ENCODE assay signal across 9 mouse cellular contexts in genomic region chr2:155952006-155952405, GRCm38 (mm10). TPM values are rescaled to one million over a fixed set of nuclear protein-coding genes. Genes with fewer than 3 reads are reported as not detected.
A peak's percentile ranks its signal among the peaks of the same experiment; 100 is the strongest.
DNase-seq lines count a peak whose midpoint lies in the region; ATAC-seq and TF ChIP-seq lines count a peak whose summit lies in the region.
"Had no signal": no experiment of that assay in that cellular context is flagged by ENCODE, and none has a peak within 500 bp of the region (broad histone marks: within the 10 kb centered on the region; RNA-seq: fewer than 3 reads in every experiment).

No protein-coding gene starts in this region.

- H3K4me1 ChIP-seq in embryonic facial prominence, embryonic 10.5 days = peaks cover 24% of the 10 kb centered on the region

- no peak overlapping the region for H3K4me3 ChIP-seq in gastrocnemius, adult 2 months
- H3K4me3 ChIP-seq in embryonic facial prominence, embryonic 10.5 days = no peak overlapping the region
- no peak overlapping the region for H3K4me3 ChIP-seq in layer of hippocampus, adult 2 months

- no peak for ATAC-seq in megakaryocyte-erythroid progenitor cell, adult 5-6 weeks (replicated peaks; ENCODE audit: low FRiP score, low TSS enrichment, poor library complexity, severe bottlenecking)

- DNase-seq in gastrocnemius, adult 2 months = peak; percentile 54
- no peak for DNase-seq in gastrocnemius, postnatal 25 days
- DNase-seq in urinary bladder, postnatal 25 days (ENCODE audit: low spot score) = peak; percentile 29
- no peak for DNase-seq in urinary bladder, postnatal 10 days (ENCODE audit: low spot score)
- DNase-seq in embryonic facial prominence, embryonic 10.5 days (ENCODE audit: low spot score) = peak; percentile 55
- DNase-seq in layer of hippocampus, adult 2 months (ENCODE audit: low spot score in 2 of 2) = peak in 1 of 2 experiments; percentile 63
- peak; percentile 89 for DNase-seq in lung, postnatal 36 days

- H3K27me3 ChIP-seq in embryonic facial prominence, embryonic 10.5 days (replicated peaks; ENCODE audit: low read depth, poor library complexity, severe bottlenecking) = peaks cover 20% of the 10 kb centered on the region

- intact Hi-C loops in gastrocnemius, adult 2 months (cut with DNase I) = no loop called here

- no peaks in the 10 kb centered on the region for H3K9me3 ChIP-seq in embryonic facial prominence, embryonic 10.5 days

- no peak overlapping the region for H3K27ac ChIP-seq in gastrocnemius, adult 2 months
- H3K27ac ChIP-seq in embryonic facial prominence, embryonic 10.5 days (replicated peaks) = no peak overlapping the region
- no peak overlapping the region for H3K27ac ChIP-seq in layer of hippocampus, adult 2 months

- peak; percentile 72 for TF ChIP-seq CTCF in gastrocnemius, adult 2 months (IDR thresholded peaks at IDR 0.05)
- TF ChIP-seq CTCF in layer of hippocampus, adult 2 months (conservative IDR thresholded peaks at IDR 0.05) = peak; percentile 81

- no peaks in the 10 kb centered on the region for H3K36me3 ChIP-seq in embryonic facial prominence, embryonic 10.5 days (replicated peaks)

RNA-seq across cellular contexts. Expression of gene Cep250, which starts 4.3 kb away (rescaled TPM):
- total RNA-seq in gastrocnemius, adult 2 months (2021) = 1 to 10 TPM; 3.8 to 4.6 TPM
- 1 to 10 TPM; 3.6 to 5.9 TPM for total RNA-seq in gastrocnemius, postnatal 25 days (2021)
- polyA plus RNA-seq in embryonic facial prominence, embryonic 10.5 days (2016; fragmentation: Nextera tagmentation; extraction: Ambion mirVana) = 29.8 and 31.4 TPM in 2 replicates
- 10 to 100 TPM; 19.0 to 21.0 TPM for total RNA-seq in layer of hippocampus, adult 2 months (2021)
- 22.0 and 26.1 TPM in 2 replicates for total RNA-seq in megakaryocyte-erythroid progenitor cell, adult 5-6 weeks (2014; fragmentation: Nextera tagmentation)
- 23.9 and 27.9 TPM in 2 replicates for total RNA-seq in megakaryocyte-erythroid progenitor cell, adult 5-6 weeks (2017)

RNA-seq across cellular contexts. Expression of gene Gdf5, which starts 6.8 kb away (rescaled TPM):
- total RNA-seq in gastrocnemius, adult 2 months (2021) = under 1 TPM in 1 of 2 experiments, not detected in 1; 0.08 TPM
- not detected for total RNA-seq in gastrocnemius, postnatal 25 days (2021)
- 0.52 and 0.91 TPM in 2 replicates for polyA plus RNA-seq in embryonic facial prominence, embryonic 10.5 days (2016; fragmentation: Nextera tagmentation; extraction: Ambion mirVana)
- total RNA-seq in layer of hippocampus, adult 2 months (2021) = under 1 TPM in 1 of 2 experiments, not detected in 1; 0.15 TPM
- total RNA-seq in megakaryocyte-erythroid progenitor cell, adult 5-6 weeks (2014; fragmentation: Nextera tagmentation) = not detected in 2 replicates
- not detected in 2 replicates for total RNA-seq in megakaryocyte-erythroid progenitor cell, adult 5-6 weeks (2017)

RNA-seq across cellular contexts. Expression of gene Gm15557, which starts 11.5 kb away (rescaled TPM):
- not detected for total RNA-seq in gastrocnemius, adult 2 months (2021)
- not detected for total RNA-seq in gastrocnemius, postnatal 25 days (2021)
- polyA plus RNA-seq in embryonic facial prominence, embryonic 10.5 days (2016; fragmentation: Nextera tagmentation; extraction: Ambion mirVana) = 0.12 TPM in 1 of 2 replicates, not detected in the other
- not detected for total RNA-seq in layer of hippocampus, adult 2 months (2021)
- total RNA-seq in megakaryocyte-erythroid progenitor cell, adult 5-6 weeks (2014; fragmentation: Nextera tagmentation) = not detected in 2 replicates
- not detected in 2 replicates for total RNA-seq in megakaryocyte-erythroid progenitor cell, adult 5-6 weeks (2017)
- polyA plus RNA-seq: heart, embryonic 14.5 days had no signal

RNA-seq across cellular contexts. Expression of gene Uqcc1, which starts 21.9 kb away (rescaled TPM):
- 100 to 1,000 TPM; 139 to 198 TPM for total RNA-seq in gastrocnemius, adult 2 months (2021)
- 100 to 1,000 TPM; 140 to 156 TPM for total RNA-seq in gastrocnemius, postnatal 25 days (2021)
- 74.2 and 82.8 TPM in 2 replicates for polyA plus RNA-seq in embryonic facial prominence, embryonic 10.5 days (2016; fragmentation: Nextera tagmentation; extraction: Ambion mirVana)
- 10 to 100 TPM; 73.6 to 81.6 TPM for total RNA-seq in layer of hippocampus, adult 2 months (2021)
- 33.6 and 42.4 TPM in 2 replicates for total RNA-seq in megakaryocyte-erythroid progenitor cell, adult 5-6 weeks (2014; fragmentation: Nextera tagmentation)
- 63.6 and 72.4 TPM in 2 replicates for total RNA-seq in megakaryocyte-erythroid progenitor cell, adult 5-6 weeks (2017)

RNA-seq across cellular contexts. Expression of gene 6430550D23Rik, which starts 55.8 kb away (rescaled TPM):
- under 1 TPM; 0.66 to 0.70 TPM for total RNA-seq in gastrocnemius, adult 2 months (2021)
- under 1 TPM; 0.51 to 0.54 TPM for total RNA-seq in gastrocnemius, postnatal 25 days (2021)
- 0.91 and 1.4 TPM in 2 replicates for polyA plus RNA-seq in embryonic facial prominence, embryonic 10.5 days (2016; fragmentation: Nextera tagmentation; extraction: Ambion mirVana)
- 1 to 10 TPM; 2.9 to 4.1 TPM for total RNA-seq in layer of hippocampus, adult 2 months (2021)
- 0.37 and 1.3 TPM in 2 replicates for total RNA-seq in megakaryocyte-erythroid progenitor cell, adult 5-6 weeks (2014; fragmentation: Nextera tagmentation)
- 7.0 TPM in 1 of 2 replicates, not detected in the other for total RNA-seq in megakaryocyte-erythroid progenitor cell, adult 5-6 weeks (2017)

Comparison
In these comparisons a context has a peak if more than half of its experiments do, and no peak if none do; other contexts are left out.
1. DNase-seq: peak in gastrocnemius, adult 2 months (single experiment), urinary bladder, postnatal 25 days (single experiment), embryonic facial prominence, embryonic 10.5 days (single experiment) and lung, postnatal 36 days (single experiment); none in gastrocnemius, postnatal 25 days (single experiment) and urinary bladder, postnatal 10 days (single experiment).